Mouse (Mus musculus) bone marrow, adult 2 months (tissue): ENCODE results near the gene Cxcl16. TPM values are rescaled to one million over a fixed set of nuclear protein-coding genes. Genes with fewer than 3 reads are reported as not detected.
"Not testable (repeated sequence)": the region's sequence is repeated elsewhere in the genome, so short reads cannot be mapped to it uniquely, and the experiment has no call there.

ENCODE experiments used
- H3K27ac ChIP-seq: fragments of 200-500 bp; 2 replicates; pipeline ENCODE4 v1.5.1; 2012; ENCODE audit warnings: low read depth, mild to moderate bottlenecking, control low read depth, inconsistent platforms, low read length; ENCODE audit not compliant: control insufficient read depth, poor library complexity, insufficient read depth
- H3K4me1 ChIP-seq: fragments of 200-500 bp; 2 replicates; pipeline ENCODE4 v1.6.1; 2011; ENCODE audit warnings: low read length; ENCODE audit not compliant: control insufficient read depth, insufficient read depth
- H3K4me3 ChIP-seq: fragments of 200-500 bp; replicated peaks from 2 replicates; pipeline ENCODE3; 2011; ENCODE audit warnings: mild to moderate bottlenecking, low read depth, low read length, control low read depth; ENCODE audit not compliant: control insufficient read depth
- CTCF ChIP-seq: fragments of 200-500 bp; IDR thresholded peaks from 2 replicates; pipeline ENCODE4 v1.5.1; 2011; ENCODE audit warnings: low read length, control low read depth; ENCODE audit not compliant: control insufficient read depth, insufficient read depth
- POLR2A ChIP-seq: fragments of 200-500 bp; IDR thresholded peaks from 2 replicates; pipeline ENCODE4 v1.6.1; 2011; ENCODE audit warnings: low read depth, mild to moderate bottlenecking, control low read depth, low read length, borderline replicate concordance; ENCODE audit not compliant: control insufficient read depth
- WGBS: fragments of 180-500 bp; shearing (Covaris S2); methylation state at CpG from one replicate; pipeline ENCODE4 v1.1.7; 2018; 5-methylcytosine and 5-hydroxymethylcytosine counted together
- polyA plus RNA-seq: library from polyadenylated mRNA; stranded (reverse); fragments of >200 nt; gene quantifications from 2 replicates; pipeline ENCODE4 v1.2.4, GENCODE M21; 2011; ENCODE audit warnings: low replicate concordance; ENCODE audit not compliant: missing spikeins, insufficient read depth, insufficient read length

The Cxcl16 gene
- polyA plus RNA-seq, 1 experiment = 3.2 TPM

DNA sequence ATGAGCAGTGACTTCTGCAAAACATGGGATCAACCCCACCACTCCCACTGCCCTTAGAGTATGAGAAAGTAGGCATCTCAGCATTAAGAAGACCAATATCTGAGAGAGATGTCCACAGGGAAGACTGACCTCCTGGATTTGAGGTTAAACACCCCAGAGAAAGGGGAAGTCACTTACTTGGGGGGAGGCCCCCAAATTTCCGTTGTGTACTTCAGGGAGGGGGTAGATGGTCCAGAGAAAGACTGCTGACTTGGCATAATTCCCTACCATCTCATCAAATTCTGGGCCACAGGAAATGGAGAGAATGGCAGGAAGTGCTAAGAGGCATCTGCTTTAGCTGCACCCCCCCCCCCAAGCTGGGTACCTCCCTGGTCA is 26.2 kb downstream of the Cxcl16 start:
- no peaks in the 10 kb centered on the region; the same call in 1 of the 2 replicates for H3K4me1 ChIP-seq
- H3K27ac ChIP-seq = peak overlapping the region; percentile 94
- 8% methylated on average over 1 of the region's 1 CpGs for WGBS
- TF ChIP-seq POLR2A = no peak
- TF ChIP-seq CTCF = no peak
- H3K4me3 ChIP-seq = peak overlapping the region; percentile 70

DNA sequence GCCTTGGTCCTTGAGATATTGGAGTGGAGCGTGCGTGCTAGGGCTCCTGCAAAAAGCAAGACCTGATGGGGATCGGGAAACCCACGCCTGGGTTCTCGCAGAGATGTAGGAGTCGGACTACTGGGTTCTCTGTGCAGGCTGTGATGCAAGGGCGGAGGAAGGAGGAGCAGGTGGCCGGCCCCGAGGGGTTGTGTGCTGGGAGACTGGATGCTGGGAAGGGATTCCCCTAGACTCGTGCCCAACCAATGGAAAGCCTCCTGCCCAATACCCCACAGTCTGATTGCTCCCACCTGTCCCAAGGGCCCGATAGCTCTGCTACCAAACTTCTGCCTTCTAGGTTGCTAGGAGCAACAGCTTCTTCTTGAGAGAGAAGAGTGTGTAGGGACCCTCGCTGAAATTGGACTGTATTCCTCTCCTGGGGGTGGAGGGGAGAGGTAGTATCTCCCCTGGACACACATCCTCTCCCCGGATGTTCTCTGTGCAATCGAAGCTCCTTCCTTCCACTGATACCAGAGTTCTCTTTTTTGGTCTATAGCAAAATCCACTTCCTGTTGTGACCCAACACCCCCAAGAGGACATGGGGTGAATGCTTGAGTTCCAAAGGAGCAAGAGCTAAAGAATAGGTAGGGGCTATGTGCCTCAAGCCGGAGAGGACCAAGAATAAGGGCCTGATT is 26.8 kb downstream of the Cxcl16 start:
- 1% methylated on average over 15 of the region's 15 CpGs for WGBS
- no peaks in the 10 kb centered on the region; the same call in 1 of the 2 replicates for H3K4me1 ChIP-seq
- peak overlapping the region; percentile 94 for H3K27ac ChIP-seq
- TF ChIP-seq CTCF (no peak), POLR2A (0 out of 2 replicates have a peak, but pooled peaks have one; percentile 18)
- peak overlapping the region; percentile 70 for H3K4me3 ChIP-seq

DNA sequence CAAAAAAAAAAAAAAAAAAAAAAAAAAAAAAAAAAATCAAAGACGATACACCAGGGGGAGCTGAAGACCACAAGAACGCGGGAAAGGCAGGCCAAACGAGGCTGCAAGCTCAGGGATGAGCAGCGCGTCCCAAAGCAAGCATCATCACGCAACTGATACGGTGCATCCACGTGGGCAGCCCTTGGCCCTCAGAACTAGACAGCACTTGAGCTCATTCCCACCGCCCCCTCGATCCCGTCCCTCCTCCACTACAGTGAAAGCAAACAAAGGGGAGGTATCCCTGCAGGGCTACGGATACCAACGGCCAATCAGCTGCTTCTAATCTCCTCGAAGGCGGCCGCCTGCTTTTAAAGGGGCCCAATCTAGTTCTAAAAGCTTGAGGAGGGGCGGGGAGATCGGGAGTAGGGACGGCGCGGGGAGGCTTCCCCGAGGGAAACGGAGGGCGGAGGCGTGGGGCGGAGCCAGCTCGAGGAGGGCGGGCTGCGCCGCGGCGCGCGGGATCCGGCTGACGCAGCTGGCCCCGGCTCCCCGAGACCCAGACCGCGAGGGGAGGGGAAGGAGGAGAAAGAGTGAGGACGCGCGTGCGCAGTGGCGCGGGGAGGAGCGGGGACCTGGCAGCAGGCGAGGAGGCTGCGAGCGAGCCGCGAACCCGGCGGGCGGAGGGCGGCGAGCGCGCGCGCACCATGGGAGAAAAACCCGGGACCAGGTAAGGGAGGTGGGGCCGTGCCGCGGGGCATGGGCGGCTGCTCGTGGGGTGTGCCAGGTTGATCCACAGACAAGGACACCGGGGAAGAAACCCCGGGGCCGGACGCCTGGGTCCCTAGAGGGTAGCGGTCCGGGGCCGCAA is 27.5 kb downstream of the Cxcl16 start, which contains the start of gene Arrb2:
Gene Arrb2 (plus strand): TSS at position 588 of the 847 bp plus-strand sequence.
- TF ChIP-seq POLR2A (peak; percentile 63; the same call in 1 of the 2 replicates), CTCF (peak; percentile 83)
- WGBS = under 1% methylated on average over 75 of the region's 75 CpGs
- Histone ChIP-seq H3K4me1 (no peaks in the 10 kb centered on the region; the same call in 1 of the 2 replicates), H3K4me3 (peak within 1 kb of the TSS; percentile 70), H3K27ac (peak within 1 kb of the TSS; percentile 94)

DNA sequence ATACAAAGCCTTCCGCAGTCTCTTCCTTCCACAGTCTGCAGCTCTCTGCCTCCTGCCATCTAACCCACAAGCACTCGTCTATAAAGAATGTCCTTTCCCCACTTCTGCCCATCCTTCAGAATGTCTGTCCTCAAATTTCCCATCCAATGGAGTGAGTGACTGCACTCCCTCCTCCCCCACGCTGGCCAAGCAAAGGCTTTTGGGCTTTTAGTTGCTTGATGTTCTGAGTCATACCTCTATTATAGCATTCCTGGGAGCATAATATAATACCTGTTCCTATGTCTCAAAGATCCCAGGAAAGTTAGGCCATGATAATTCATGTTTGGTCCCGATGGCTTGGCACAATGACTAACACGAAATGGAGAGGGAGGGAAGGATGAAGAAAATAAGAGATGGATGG is 28.2 kb downstream of the Cxcl16 start:
- H3K27ac ChIP-seq = no peak overlapping the region
- TF ChIP-seq CTCF (no peak), POLR2A (no peak)
- H3K4me1 ChIP-seq = no peaks in the 10 kb centered on the region; the same call in 1 of the 2 replicates
- H3K4me3 ChIP-seq = no peak overlapping the region
- 53% methylated on average over 5 of the region's 5 CpGs for WGBS

DNA sequence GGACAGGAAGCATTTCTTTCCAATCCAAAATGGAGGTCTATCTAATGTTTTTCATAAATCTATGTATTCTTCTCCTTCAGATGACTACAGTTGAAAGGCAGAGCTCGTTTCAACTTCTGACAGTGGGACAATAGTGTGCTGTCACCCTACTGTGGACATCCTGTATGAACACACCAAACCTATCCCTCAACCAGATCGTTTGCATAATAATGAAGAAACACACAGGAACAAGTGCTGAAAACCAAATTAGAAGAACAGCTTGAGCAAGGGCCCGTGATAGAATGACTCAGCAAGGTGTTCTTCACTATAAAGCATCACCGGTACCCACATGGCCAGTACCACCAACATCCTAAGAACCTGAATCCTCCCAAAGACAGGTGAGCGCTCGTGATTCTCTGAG is 33.2 kb downstream of the Cxcl16 start:
- H3K27ac ChIP-seq, H3K4me1 ChIP-seq, H3K4me3 ChIP-seq: not testable (repeated sequence)
- 47% methylated on average over 6 of the region's 6 CpGs for WGBS

DNA sequence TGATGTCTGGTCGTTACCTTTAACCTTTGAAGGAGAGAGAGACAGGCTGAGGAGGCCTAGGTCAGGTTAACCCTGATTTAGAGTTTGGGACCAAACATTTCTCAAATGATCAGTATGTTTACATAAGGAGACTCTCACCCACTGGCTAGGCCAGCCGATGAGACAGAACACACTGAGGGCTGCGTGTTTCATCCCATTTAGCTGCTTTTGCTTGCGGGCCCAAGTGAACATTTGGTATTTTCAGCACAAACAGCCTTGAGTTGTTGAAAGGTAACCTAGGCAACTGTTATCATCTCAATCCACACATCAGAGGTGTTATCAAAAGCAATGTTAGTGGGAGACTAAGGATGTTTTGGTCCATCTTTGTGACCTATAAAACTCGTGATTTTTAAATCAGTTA is 40.3 kb downstream of the Cxcl16 start:
- H3K4me3 ChIP-seq = no peak overlapping the region
- 75% methylated on average over 5 of the region's 5 CpGs for WGBS

DNA sequence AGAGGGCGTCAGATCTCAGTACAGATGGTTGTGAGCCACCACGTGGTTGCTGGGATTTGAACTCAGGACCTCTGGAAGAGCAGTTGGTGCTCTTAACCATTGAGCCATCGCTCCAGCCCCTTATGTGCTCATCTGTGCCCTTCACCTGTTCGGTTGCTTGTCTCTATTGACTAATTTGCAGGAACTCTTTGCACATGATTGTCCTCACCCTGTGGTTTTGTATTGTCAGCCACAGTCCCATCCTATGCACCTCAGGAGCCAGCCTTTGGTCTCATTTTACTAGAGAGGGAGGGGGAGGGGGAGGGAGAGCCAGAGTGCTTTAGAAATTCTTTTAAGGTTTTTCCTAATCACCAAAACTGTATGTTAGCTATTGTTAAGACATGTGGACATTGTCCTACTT is 41.6 kb downstream of the Cxcl16 start:
- 30% methylated on average over 4 of the region's 4 CpGs for WGBS
- TF ChIP-seq CTCF = no peak
- TF ChIP-seq POLR2A = no peak
- H3K27ac ChIP-seq = no peak overlapping the region
- no peaks in the 10 kb centered on the region; the same call in 1 of the 2 replicates for H3K4me1 ChIP-seq
- H3K4me3 ChIP-seq = no peak overlapping the region

More for the DNA sequence above, 40.3 kb downstream of the Cxcl16 start:
- no peak for TF ChIP-seq POLR2A
- TF ChIP-seq CTCF = no peak
- H3K4me1 ChIP-seq = no peaks in the 10 kb centered on the region; the same call in 1 of the 2 replicates
- H3K27ac ChIP-seq = no peak overlapping the region

DNA sequence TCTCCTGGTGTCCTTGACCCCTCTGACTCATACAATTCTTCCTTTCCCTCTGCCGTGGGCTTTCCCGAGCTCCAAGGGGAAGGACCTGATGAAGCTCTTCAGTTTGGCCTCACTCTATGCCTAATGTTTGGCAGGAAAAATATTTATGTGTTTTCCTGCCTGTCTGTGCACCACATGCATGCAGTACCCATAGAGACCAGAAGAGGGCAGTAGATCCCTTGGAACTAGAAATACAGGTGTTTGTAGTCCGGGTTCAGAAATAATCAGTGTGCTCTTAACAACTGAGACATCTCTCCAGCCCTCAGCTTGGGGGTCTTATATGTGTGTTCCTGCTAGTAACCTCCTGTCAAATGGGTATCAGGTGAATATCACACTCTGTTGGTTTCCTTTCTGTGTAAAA is 45.8 kb downstream of the Cxcl16 start:
- 2% methylated on average over 3 of the region's 3 CpGs for WGBS
- TF ChIP-seq CTCF = peak; percentile 32; the same call in 1 of the 2 replicates
- TF ChIP-seq POLR2A = no peak
- H3K27ac ChIP-seq = no peak overlapping the region
- no peaks in the 10 kb centered on the region; the same call in 1 of the 2 replicates for H3K4me1 ChIP-seq
- no peak overlapping the region for H3K4me3 ChIP-seq
